In the genomic region with DNA sequence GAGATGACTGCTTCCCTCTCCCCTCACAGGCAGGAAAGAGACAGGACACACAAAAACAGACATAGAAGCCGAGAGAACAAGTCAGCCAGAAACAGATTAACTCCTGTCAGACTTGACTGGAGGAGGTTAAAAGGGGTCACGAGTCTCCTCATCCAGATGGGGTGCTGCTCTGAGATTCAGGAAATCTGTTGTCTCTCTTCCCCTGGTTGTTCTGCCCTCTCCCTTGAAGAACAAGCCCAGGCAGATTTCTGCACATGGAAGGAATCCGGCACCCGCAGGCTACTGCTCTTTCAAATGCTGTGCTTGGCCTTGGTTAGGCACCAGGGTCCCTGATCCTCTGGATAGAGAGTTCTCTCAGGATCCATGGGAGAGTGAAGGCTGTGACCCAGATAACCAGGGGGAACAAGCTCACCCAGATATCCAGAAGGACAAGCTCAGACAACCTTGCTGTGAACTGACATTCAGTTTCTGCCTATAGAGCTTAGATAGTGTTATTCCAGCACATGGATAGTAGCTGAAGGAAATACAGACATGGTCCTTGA, we compare ENCODE assay signal across 20 mouse cellular contexts. TPM values are rescaled to one million over a fixed set of nuclear protein-coding genes. Genes with fewer than 3 reads are reported as not detected.
A peak's percentile ranks its signal among the peaks of the same experiment; 100 is the strongest.
DNase-seq lines count a peak whose midpoint lies in the region; ATAC-seq lines count a peak whose summit lies in the region.
"Had no signal": no experiment of that assay in that cellular context is flagged by ENCODE, and none has a peak within 500 bp of the region (broad histone marks: within the 10 kb centered on the region; RNA-seq: fewer than 3 reads in every experiment).

No protein-coding gene starts in this region.

- H3K4me1 ChIP-seq in kidney, embryonic 14.5 days (ENCODE audit: control insufficient read depth, insufficient read depth, low read length): no peaks in the 10 kb centered on the region
- peaks cover 12% of the 10 kb centered on the region; the same call in 1 of the 2 replicates for H3K4me1 ChIP-seq in limb, embryonic 10.5 days
- H3K4me1 ChIP-seq in forebrain, embryonic 12.5 days: no peaks in the 10 kb centered on the region
- H3K4me1 ChIP-seq: forebrain, embryonic 10.5 days; limb, embryonic 13.5 days had no signal

- H3K9me3 ChIP-seq in kidney, embryonic 14.5 days (ENCODE audit: control insufficient read depth, low read length): no peaks in the 10 kb centered on the region
- no peaks in the 10 kb centered on the region for H3K9me3 ChIP-seq in limb, embryonic 10.5 days (replicated peaks)
- H3K9me3 ChIP-seq in forebrain, embryonic 12.5 days: no peaks in the 10 kb centered on the region
- H3K9me3 ChIP-seq: forebrain, embryonic 10.5 days; limb, embryonic 13.5 days had no signal

- DNase-seq in kidney, postnatal 14 days: no peak
- peak; percentile 26 for DNase-seq in ovary, postnatal 36 days (ENCODE audit: low spot score)
- DNase-seq in ovary, postnatal 10 days (ENCODE audit: low spot score): no peak
- DNase-seq in limb, embryonic 10.5 days (ENCODE audit: low spot score): no peak
- DNase-seq in adrenal gland, postnatal 14 days: no peak
- DNase-seq: cerebellum, adult 11-12 months; heart, postnatal 10 days; layer of hippocampus, postnatal 36 days; thymus, postnatal 36 days had no signal

- no peak overlapping the region for H3K4me3 ChIP-seq in kidney, embryonic 14.5 days (ENCODE audit: low read length)
- no peak overlapping the region for H3K4me3 ChIP-seq in limb, embryonic 10.5 days
- H3K4me3 ChIP-seq in forebrain, embryonic 12.5 days (replicated peaks): no peak overlapping the region
- H3K4me3 ChIP-seq: forebrain, embryonic 10.5 days; limb, embryonic 13.5 days had no signal

- ATAC-seq in kidney, embryonic 14.5 days (ENCODE audit: low FRiP score, low TSS enrichment): 0 out of 2 replicates have a peak, but pooled peaks have one; percentile 64
- ATAC-seq in forebrain, embryonic 12.5 days (ENCODE audit: low FRiP score): no peak
- ATAC-seq: inflammation-experienced regulatory T-cells, adult 6 months; lung, postnatal 0 days had no signal

- WGBS in kidney, embryonic 14.5 days: 37% methylated on average over 4 of the region's 4 CpGs
- WGBS in limb, embryonic 10.5 days: 41% methylated on average over 4 of the region's 4 CpGs
- WGBS in forebrain, embryonic 12.5 days: 46% methylated on average over 4 of the region's 4 CpGs

- no peak overlapping the region for H3K4me2 ChIP-seq in kidney, embryonic 14.5 days (replicated peaks; ENCODE audit: low read depth, low read length)
- H3K4me2 ChIP-seq in forebrain, embryonic 12.5 days: no peak overlapping the region
- H3K4me2 ChIP-seq: limb, embryonic 13.5 days had no signal

- no peak overlapping the region for H3K27ac ChIP-seq in kidney, embryonic 14.5 days (ENCODE audit: low read depth, low read length)
- peak overlapping the region; percentile 53 for H3K27ac ChIP-seq in limb, embryonic 10.5 days
- H3K27ac ChIP-seq in forebrain, embryonic 12.5 days: no peak overlapping the region
- H3K27ac ChIP-seq: forebrain, embryonic 10.5 days; limb, embryonic 13.5 days had no signal

- H3K36me3 ChIP-seq in kidney, embryonic 14.5 days (ENCODE audit: control insufficient read depth, insufficient read depth, low read length): peaks cover 15% of the 10 kb centered on the region; the same call in 1 of the 2 replicates
- peaks cover 22% of the 10 kb centered on the region for H3K36me3 ChIP-seq in limb, embryonic 10.5 days
- peaks cover 17% of the 10 kb centered on the region for H3K36me3 ChIP-seq in forebrain, embryonic 12.5 days (replicated peaks)

- H3K27me3 ChIP-seq in kidney, embryonic 14.5 days (ENCODE audit: control insufficient read depth, insufficient read depth, low read length): no peaks in the 10 kb centered on the region
- H3K27me3 ChIP-seq in limb, embryonic 10.5 days (ENCODE audit: low read depth, poor library complexity, severe bottlenecking): no peaks in the 10 kb centered on the region
- H3K27me3 ChIP-seq in forebrain, embryonic 12.5 days: no peaks in the 10 kb centered on the region
- H3K27me3 ChIP-seq: limb, embryonic 13.5 days had no signal

- no peak overlapping the region for H3K9ac ChIP-seq in kidney, embryonic 14.5 days (ENCODE audit: low read depth, low read length)
- H3K9ac ChIP-seq in forebrain, embryonic 12.5 days: no peak overlapping the region
- H3K9ac ChIP-seq: limb, embryonic 13.5 days had no signal

RNA-seq across cellular contexts. Expression of a gene that starts 23.8 kb away (rescaled TPM):
- polyA plus RNA-seq in kidney, embryonic 14.5 days (2014; fragmentation: Nextera tagmentation; extraction: Ambion mirVana): not detected in 2 replicates
- not detected in 2 replicates for polyA plus RNA-seq in limb, embryonic 10.5 days (2016; fragmentation: Nextera tagmentation; extraction: Ambion mirVana)
- not detected in 2 replicates for polyA plus RNA-seq in forebrain, embryonic 12.5 days (2016; fragmentation: Nextera tagmentation; extraction: Ambion mirVana)
- not detected in 2 replicates for total RNA-seq in adrenal gland, postnatal 14 days (2021)
- total RNA-seq: common myeloid progenitor, adult 5-6 weeks; granulocyte monocyte progenitor cell, adult 5-6 weeks; heart, postnatal 10 days; layer of hippocampus, postnatal 36 days; megakaryocyte-erythroid progenitor cell, adult 5-6 weeks; MEL had no signal
- polyA plus RNA-seq: forebrain, embryonic 10.5 days; inflammation-experienced regulatory T-cells, adult 6 months; limb, embryonic 13.5 days; lung, postnatal 0 days; stomach, embryonic 14.5 days had no signal

RNA-seq across cellular contexts. Expression of a gene that starts 40.2 kb away (rescaled TPM):
- polyA plus RNA-seq in kidney, embryonic 14.5 days (2014; fragmentation: Nextera tagmentation; extraction: Ambion mirVana): not detected in 2 replicates
- polyA plus RNA-seq in limb, embryonic 10.5 days (2016; fragmentation: Nextera tagmentation; extraction: Ambion mirVana): not detected in 2 replicates
- not detected in 2 replicates for polyA plus RNA-seq in forebrain, embryonic 12.5 days (2016; fragmentation: Nextera tagmentation; extraction: Ambion mirVana)
- not detected in 2 replicates for total RNA-seq in adrenal gland, postnatal 14 days (2021)
- total RNA-seq: granulocyte monocyte progenitor cell, adult 5-6 weeks; heart, postnatal 10 days; layer of hippocampus, postnatal 36 days; megakaryocyte-erythroid progenitor cell, adult 5-6 weeks; MEL had no signal
- polyA plus RNA-seq: forebrain, embryonic 10.5 days; inflammation-experienced regulatory T-cells, adult 6 months; limb, embryonic 13.5 days; lung, postnatal 0 days; stomach, embryonic 14.5 days had no signal

RNA-seq across cellular contexts. Expression of a gene that starts 40.3 kb away (rescaled TPM):
- 28.5 and 43.9 TPM in 2 replicates for polyA plus RNA-seq in kidney, embryonic 14.5 days (2014; fragmentation: Nextera tagmentation; extraction: Ambion mirVana)
- polyA plus RNA-seq in limb, embryonic 10.5 days (2016; fragmentation: Nextera tagmentation; extraction: Ambion mirVana): 70.6 and 101 TPM in 2 replicates
- polyA plus RNA-seq in forebrain, embryonic 12.5 days (2016; fragmentation: Nextera tagmentation; extraction: Ambion mirVana): 49.2 and 55.7 TPM in 2 replicates
- 89.3 and 110 TPM in 2 replicates for total RNA-seq in adrenal gland, postnatal 14 days (2021)

RNA-seq across cellular contexts. Expression of a gene that starts 40.3 kb away (rescaled TPM):
- polyA plus RNA-seq in kidney, embryonic 14.5 days (2014; fragmentation: Nextera tagmentation; extraction: Ambion mirVana): not detected in 2 replicates
- not detected in 2 replicates for polyA plus RNA-seq in limb, embryonic 10.5 days (2016; fragmentation: Nextera tagmentation; extraction: Ambion mirVana)
- polyA plus RNA-seq in forebrain, embryonic 12.5 days (2016; fragmentation: Nextera tagmentation; extraction: Ambion mirVana): not detected in 2 replicates
- not detected in 2 replicates for total RNA-seq in adrenal gland, postnatal 14 days (2021)
- total RNA-seq: common myeloid progenitor, adult 5-6 weeks; granulocyte monocyte progenitor cell, adult 5-6 weeks; heart, postnatal 10 days; layer of hippocampus, postnatal 36 days; megakaryocyte-erythroid progenitor cell, adult 5-6 weeks; MEL had no signal
- polyA plus RNA-seq: forebrain, embryonic 10.5 days; limb, embryonic 13.5 days; lung, postnatal 0 days had no signal
